Mouse (Mus musculus) neural tube, embryonic 14.5 days (tissue): ENCODE data around the gene Mpg. TPM values are rescaled to one million over a fixed set of nuclear protein-coding genes. Genes with fewer than 3 reads are reported as not detected.

Experiments used
- ATAC-seq: fragments of 200-750 bp; cut with Nextera tagmentation; 2 replicates; pipeline ENCODE4 v1.8.0; 2017; ENCODE audit warnings: low read depth, mild to moderate bottlenecking, moderate TSS enrichment, moderate library complexity
- H3K27ac ChIP-seq: fragments of 300-500 bp; sonication (generic); 2 replicates; pipeline ENCODE4 v1.5.1; 2014; ENCODE audit warnings: low read depth, mild to moderate bottlenecking, control low read depth, low read length, moderate library complexity, mixed read lengths
- H3K27me3 ChIP-seq: fragments of 300-500 bp; sonication (generic); 2 replicates; pipeline ENCODE4 v1.6.1; 2014; ENCODE audit warnings: low read length; ENCODE audit not compliant: control insufficient read depth, insufficient read depth
- H3K36me3 ChIP-seq: fragments of 300-500 bp; sonication (generic); 2 replicates; pipeline ENCODE4 v1.6.1; 2014; ENCODE audit warnings: low read length, mixed read lengths; ENCODE audit not compliant: control insufficient read depth, insufficient read depth
- H3K4me1 ChIP-seq: fragments of 300-500 bp; sonication (generic); 2 replicates; pipeline ENCODE4 v1.6.1; 2014; ENCODE audit warnings: low read length; ENCODE audit not compliant: control insufficient read depth, insufficient read depth
- H3K4me2 ChIP-seq: fragments of 300-500 bp; sonication (generic); 2 replicates; pipeline ENCODE4 v1.6.1; 2014; ENCODE audit warnings: mild to moderate bottlenecking, low read depth, low read length, control low read depth
- H3K4me3 ChIP-seq: fragments of 300-500 bp; sonication (generic); 2 replicates; pipeline ENCODE4 v1.5.1; 2014; ENCODE audit warnings: low read depth, low read length, control low read depth, mixed read lengths
- H3K9ac ChIP-seq: fragments of 300-500 bp; sonication (generic); replicated peaks from 2 replicates; pipeline ENCODE4 v1.6.1; 2014; ENCODE audit warnings: low read depth, mild to moderate bottlenecking, control low read depth, low read length, mixed read lengths
- H3K9me3 ChIP-seq: fragments of 300-500 bp; sonication (generic); 2 replicates; pipeline ENCODE4 v1.6.1; 2016; ENCODE audit warnings: low read length; ENCODE audit not compliant: control insufficient read depth
- WGBS: fragments of 180-500 bp; shearing (Covaris S2); extraction: QIAGEN DNeasy Blood & Tissue Kit; methylation state at CpG from one replicate; pipeline ENCODE4 v1.1.7; 2014; 5-methylcytosine and 5-hydroxymethylcytosine counted together
- polyA plus RNA-seq: library from polyadenylated mRNA; unstranded; fragments of >200 nt; fragmentation: Nextera tagmentation; extraction: Ambion mirVana; gene quantifications from 2 replicates; pipeline ENCODE4 v1.2.1, GENCODE M21; 2014

Gene Mpg
- polyA plus RNA-seq, 1 experiment from 2014 or later = 43.0 TPM

DNA sequence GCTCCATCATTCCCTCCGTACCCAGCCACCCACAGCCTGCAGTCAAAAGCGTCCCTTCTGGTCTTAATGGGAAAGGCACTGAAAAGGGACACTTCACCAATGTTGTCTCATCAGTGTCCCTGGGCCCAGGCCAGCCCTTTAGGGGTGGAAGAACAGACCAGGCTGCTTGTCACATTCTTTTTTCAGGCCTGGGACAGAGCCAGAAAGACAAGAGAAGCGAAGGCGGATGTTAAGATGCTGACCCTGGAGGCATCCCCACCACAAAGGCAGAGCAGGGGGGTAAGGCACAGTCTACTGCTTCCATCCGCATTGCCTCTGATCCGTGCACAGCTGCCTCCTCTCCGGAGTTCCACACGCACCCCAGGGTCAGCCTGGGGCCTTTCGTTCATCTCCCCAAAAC is 36.2 kb upstream of the Mpg start:
- no peak for ATAC-seq

DNA sequence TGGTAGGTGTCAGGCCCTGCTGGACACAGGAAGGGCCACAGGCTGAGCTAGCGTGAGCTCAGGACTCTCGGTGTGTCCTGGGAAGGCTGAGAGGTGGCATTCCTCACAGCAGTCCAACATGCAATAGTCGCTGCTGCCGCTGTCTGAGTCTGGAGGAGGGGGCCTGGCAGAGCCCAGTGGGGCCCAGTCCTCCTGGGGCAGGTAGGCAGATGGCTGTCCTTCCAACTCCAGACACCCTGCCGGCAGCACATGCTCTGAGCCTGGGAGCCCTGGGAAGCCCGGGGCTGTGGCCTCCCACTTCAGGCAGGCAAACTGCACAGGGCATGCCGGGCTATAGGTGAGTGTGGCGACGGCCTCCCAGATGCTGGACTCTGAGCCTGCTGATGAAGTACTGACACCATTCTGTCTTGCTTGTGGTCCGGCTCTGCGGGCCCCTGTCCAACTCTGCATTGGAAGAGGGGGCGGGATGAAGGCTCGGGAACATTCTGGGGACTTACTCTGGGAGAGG is 35.6 kb upstream of the Mpg start:
- Histone ChIP-seq H3K4me1 (no peaks in the 10 kb centered on the region), H3K27ac (no peak overlapping the region), H3K27me3 (no peaks in the 10 kb centered on the region), H3K36me3 (no peaks in the 10 kb centered on the region), H3K4me2 (no peak overlapping the region), H3K4me3 (no peak overlapping the region), H3K9me3 (no peaks in the 10 kb centered on the region), H3K9ac (no peak overlapping the region)
- ATAC-seq = no peak
- 67% methylated on average over 13 of the region's 13 CpGs for WGBS

More for the DNA sequence above, 36.2 kb upstream of the Mpg start:
- no peak overlapping the region for H3K9ac ChIP-seq
- H3K4me2 ChIP-seq = no peak overlapping the region
- no peaks in the 10 kb centered on the region for H3K36me3 ChIP-seq
- H3K9me3 ChIP-seq = no peaks in the 10 kb centered on the region
- 79% methylated on average over 9 of the region's 9 CpGs for whole genome bisulfite sequencing
- H3K4me1 ChIP-seq = no peaks in the 10 kb centered on the region
- no peak overlapping the region for H3K4me3 ChIP-seq
- no peaks in the 10 kb centered on the region for H3K27me3 ChIP-seq
- no peak overlapping the region for H3K27ac ChIP-seq

DNA sequence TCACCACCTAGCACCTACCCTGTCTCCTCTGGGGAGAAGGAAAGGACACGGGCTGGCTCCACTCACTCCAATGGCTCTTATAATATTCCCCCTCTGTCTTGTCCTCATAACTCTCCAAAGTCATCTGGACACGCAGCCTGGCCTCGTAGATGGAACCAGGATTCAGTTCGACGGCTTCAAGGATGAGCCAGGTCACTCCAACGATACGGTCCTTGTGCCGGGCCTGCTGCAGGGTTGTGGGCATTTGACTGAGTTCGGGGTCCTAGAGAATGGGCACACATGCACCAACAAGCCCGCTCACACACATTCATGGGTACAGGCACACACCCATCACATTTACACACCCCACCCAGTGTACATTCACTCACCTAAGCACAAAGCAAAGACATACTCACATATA is 33.1 kb upstream of the Mpg start:
- H3K9ac ChIP-seq = no peak overlapping the region
- no peaks in the 10 kb centered on the region for H3K27me3 ChIP-seq
- ATAC-seq = no peak
- H3K9me3 ChIP-seq = no peaks in the 10 kb centered on the region
- H3K4me3 ChIP-seq = no peak overlapping the region
- H3K27ac ChIP-seq = no peak overlapping the region
- H3K36me3 ChIP-seq = no peaks in the 10 kb centered on the region
- WGBS = 88% methylated on average over 10 of the region's 10 CpGs
- H3K4me1 ChIP-seq = no peaks in the 10 kb centered on the region
- no peak overlapping the region for H3K4me2 ChIP-seq

DNA sequence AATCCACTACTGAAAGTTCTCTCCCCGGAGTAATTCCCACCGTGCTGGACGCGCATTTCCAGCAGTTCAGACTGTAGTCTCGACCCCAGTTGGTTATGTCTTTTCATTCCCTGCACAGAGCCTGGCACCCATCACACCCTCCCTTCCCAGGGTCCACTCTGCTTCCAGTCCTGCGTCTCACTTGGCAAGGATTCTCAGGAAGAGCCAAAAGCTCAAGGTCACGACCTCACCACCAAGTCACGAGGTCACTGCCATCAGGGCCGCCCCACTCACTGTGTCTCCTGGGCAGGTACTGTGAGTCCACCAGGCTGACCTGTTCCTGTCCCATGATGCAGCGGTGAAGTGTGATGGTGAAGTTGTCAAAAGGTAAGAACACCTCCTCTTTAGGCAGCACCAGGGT is 32.2 kb upstream of the Mpg start:
- H3K4me1 ChIP-seq = no peaks in the 10 kb centered on the region
- H3K27ac ChIP-seq = no peak overlapping the region
- no peaks in the 10 kb centered on the region for H3K36me3 ChIP-seq
- no peak for ATAC-seq
- WGBS = 85% methylated on average over 10 of the region's 10 CpGs
- no peak overlapping the region for H3K4me2 ChIP-seq
- H3K9me3 ChIP-seq = no peaks in the 10 kb centered on the region
- no peak overlapping the region for H3K4me3 ChIP-seq
- H3K27me3 ChIP-seq = no peaks in the 10 kb centered on the region
- H3K9ac ChIP-seq = no peak overlapping the region

DNA sequence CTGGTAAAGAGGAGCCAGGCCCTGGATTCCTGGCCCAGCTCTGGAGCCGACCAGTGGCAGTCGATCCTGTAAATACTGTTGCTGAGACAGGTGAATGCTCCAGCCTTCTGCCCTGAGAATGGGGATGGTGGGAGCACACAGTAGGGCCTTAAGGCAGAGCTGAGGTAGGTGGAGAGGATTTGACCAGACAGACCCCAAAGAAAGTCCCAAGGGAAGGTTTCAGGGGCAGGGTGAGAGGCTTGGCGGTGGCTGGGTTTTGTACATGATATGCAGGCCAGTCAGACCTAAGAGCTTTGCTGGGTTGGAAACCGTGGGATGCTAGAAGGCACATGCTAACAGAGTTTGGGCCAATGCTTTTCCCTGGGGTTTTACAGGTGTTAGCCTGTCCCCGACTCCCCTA is 31.7 kb upstream of the Mpg start:
- H3K9me3 ChIP-seq = no peaks in the 10 kb centered on the region
- no peak overlapping the region for H3K4me2 ChIP-seq
- WGBS = 87% methylated on average over 5 of the region's 5 CpGs
- no peak overlapping the region for H3K4me3 ChIP-seq
- H3K27ac ChIP-seq = no peak overlapping the region
- no peak for ATAC-seq
- H3K27me3 ChIP-seq = no peaks in the 10 kb centered on the region
- H3K4me1 ChIP-seq = no peaks in the 10 kb centered on the region
- no peaks in the 10 kb centered on the region for H3K36me3 ChIP-seq
- no peak overlapping the region for H3K9ac ChIP-seq

DNA sequence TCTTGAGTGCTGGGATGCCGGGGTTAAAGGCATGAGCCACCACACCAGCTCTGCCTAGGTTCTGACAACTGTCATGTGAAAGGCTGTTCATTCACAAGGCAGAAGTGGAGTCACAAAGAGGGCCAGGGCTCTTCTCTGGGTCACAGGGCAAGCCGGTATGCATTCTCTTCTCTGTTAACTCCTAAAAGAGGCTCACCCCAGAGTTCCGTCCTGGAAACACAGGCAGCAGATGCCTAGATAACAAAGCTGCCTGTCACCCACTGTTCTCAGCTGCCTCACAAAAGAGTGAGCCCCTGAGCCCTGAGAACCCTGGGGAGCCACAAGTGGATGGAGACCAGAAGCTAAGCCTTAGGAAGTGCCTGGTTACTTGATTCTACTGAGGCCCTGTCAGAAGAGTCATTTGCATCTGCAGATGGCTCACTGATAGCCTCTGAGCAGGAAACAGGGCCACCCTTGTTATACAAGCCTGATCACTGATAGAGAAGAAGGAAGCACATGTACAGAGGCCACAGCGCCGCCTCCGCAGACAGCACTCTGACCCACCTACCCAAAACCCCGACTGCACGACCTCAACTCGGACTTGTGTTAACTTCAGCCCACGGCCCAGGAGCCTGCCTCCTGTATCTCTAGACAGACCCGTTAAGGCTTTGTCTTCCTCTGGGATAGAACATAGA is 30.3 kb upstream of the Mpg start:
- no peak overlapping the region for H3K27ac ChIP-seq
- no peaks in the 10 kb centered on the region for H3K27me3 ChIP-seq
- ATAC-seq = no peak
- H3K9ac ChIP-seq = no peak overlapping the region
- H3K4me1 ChIP-seq = no peaks in the 10 kb centered on the region
- H3K36me3 ChIP-seq = no peaks in the 10 kb centered on the region
- H3K4me3 ChIP-seq = no peak overlapping the region
- 44% methylated on average over 11 of the region's 11 CpGs for WGBS
- H3K9me3 ChIP-seq = no peaks in the 10 kb centered on the region
- no peak overlapping the region for H3K4me2 ChIP-seq

DNA sequence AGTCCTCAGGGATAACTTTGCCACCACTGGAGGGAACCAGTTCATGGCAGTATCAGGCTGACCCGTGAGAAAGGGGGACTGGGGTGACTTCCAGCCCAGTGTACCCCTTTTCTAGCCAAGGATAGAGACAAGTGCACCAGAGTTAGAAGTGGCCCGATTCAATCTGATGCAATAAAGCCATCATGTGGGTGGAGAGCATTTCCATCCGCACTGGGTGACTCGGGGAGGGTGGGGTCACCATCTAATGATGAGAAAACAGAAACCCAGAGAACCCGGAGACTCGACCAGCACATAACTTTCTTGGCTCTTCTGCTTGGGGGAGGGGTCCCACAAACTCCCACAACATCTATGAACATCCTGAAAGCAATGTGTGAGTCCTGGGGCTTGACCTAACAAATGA is 29.6 kb upstream of the Mpg start:
- H3K4me2 ChIP-seq = no peak overlapping the region
- no peaks in the 10 kb centered on the region for H3K36me3 ChIP-seq
- no peaks in the 10 kb centered on the region for H3K4me1 ChIP-seq
- no peak overlapping the region for H3K27ac ChIP-seq
- H3K27me3 ChIP-seq = no peaks in the 10 kb centered on the region
- no peak overlapping the region for H3K9ac ChIP-seq
- ATAC-seq = no peak
- H3K4me3 ChIP-seq = no peak overlapping the region
- WGBS = 71% methylated on average over 6 of the region's 6 CpGs
- H3K9me3 ChIP-seq = no peaks in the 10 kb centered on the region

DNA sequence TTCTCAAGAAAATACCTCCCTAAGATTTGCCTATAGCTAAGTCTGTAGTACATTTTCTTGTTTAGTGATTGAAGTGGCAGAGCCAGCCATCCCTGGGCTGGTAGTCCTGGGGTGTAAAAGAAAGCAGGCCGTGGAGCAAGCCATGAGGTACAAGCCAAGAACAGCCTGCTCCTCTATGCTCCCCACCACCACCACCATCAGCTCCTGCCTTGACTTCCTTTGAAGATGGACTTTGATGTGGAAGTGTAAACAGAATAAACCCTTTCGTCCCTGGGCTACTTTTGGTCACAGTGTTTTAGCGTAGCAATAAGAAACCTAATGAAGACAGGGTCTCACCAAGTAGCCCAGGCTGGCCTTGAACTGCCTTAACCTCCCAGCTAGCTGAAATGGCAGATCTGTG is 28.5 kb upstream of the Mpg start:
- Histone ChIP-seq H3K9me3 (no peaks in the 10 kb centered on the region), H3K27me3 (no peaks in the 10 kb centered on the region), H3K27ac (no peak overlapping the region), H3K4me3 (no peak overlapping the region), H3K9ac (no peak overlapping the region), H3K36me3 (no peaks in the 10 kb centered on the region), H3K4me2 (no peak overlapping the region), H3K4me1 (no peaks in the 10 kb centered on the region)
- ATAC-seq = no peak
- 58% methylated on average over 3 of the region's 3 CpGs for WGBS

DNA sequence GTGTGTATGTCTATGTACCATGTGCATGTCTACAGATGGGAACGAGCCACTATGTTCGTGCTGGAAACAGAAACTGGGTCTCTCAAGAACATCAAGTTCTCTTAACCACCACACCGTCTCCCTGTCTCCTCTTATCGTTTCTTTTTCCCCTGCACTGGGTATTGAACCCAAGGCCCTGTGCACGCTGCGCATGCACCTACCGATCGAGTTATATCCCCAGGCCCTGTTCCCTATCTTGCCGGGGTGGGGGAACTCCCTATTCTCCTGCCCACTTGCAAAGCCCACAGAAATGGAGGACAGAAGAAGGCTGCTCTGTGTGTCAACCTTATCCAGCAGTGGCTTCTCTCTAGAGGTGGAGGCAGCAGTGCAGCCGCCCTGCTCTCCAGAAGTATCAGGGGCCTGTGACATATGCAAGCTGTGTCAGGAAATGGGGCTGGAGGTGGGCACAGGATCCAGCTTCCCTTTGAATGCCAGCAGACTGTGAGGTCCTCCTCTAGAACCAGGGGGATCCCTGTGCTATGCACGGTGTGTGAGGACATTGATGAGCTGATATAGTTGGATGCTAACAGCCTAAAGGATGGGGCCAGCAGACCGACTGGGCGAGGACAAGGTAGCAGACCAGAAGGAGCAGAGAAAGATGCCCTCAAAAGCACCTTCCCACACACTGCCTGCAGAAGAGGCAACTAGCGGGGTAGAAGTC is 27.9 kb upstream of the Mpg start:
- H3K9ac ChIP-seq = no peak overlapping the region

More for the DNA sequence above, 27.9 kb upstream of the Mpg start:
- H3K4me3 ChIP-seq = no peak overlapping the region
- 76% methylated on average over 14 of the region's 14 CpGs for WGBS
- no peak overlapping the region for H3K4me2 ChIP-seq
- no peaks in the 10 kb centered on the region for H3K9me3 ChIP-seq
- ATAC-seq = no peak
- H3K4me1 ChIP-seq = no peaks in the 10 kb centered on the region
- H3K27me3 ChIP-seq = no peaks in the 10 kb centered on the region
- H3K27ac ChIP-seq = no peak overlapping the region
- no peaks in the 10 kb centered on the region for H3K36me3 ChIP-seq
